Mouse (Mus musculus) adrenal gland, postnatal 4 days (tissue): Measurements from ENCODE around the gene Gbf1. TPM values are rescaled to one million over a fixed set of nuclear protein-coding genes. Genes with fewer than 3 reads are reported as not detected.
A peak's percentile ranks its signal among the peaks of the same experiment; 100 is the strongest.

Experiments
- DNase-seq, 2 experiments: peaks; one replicate each; pipeline ENCODE4 v3.0.0; 2021 to 2022; ENCODE audit warnings: low spot score in 2 of 2, mixed read lengths in 2 of 2
- total RNA-seq, 2 experiments: library from RNA; stranded (reverse); gene quantifications; 2 replicates each; pipeline ENCODE4 v1.2.3; 2021

The Gbf1 gene
- total RNA-seq, 2 experiments from 2014 or later = 64.2 to 77.1 TPM

DNA sequence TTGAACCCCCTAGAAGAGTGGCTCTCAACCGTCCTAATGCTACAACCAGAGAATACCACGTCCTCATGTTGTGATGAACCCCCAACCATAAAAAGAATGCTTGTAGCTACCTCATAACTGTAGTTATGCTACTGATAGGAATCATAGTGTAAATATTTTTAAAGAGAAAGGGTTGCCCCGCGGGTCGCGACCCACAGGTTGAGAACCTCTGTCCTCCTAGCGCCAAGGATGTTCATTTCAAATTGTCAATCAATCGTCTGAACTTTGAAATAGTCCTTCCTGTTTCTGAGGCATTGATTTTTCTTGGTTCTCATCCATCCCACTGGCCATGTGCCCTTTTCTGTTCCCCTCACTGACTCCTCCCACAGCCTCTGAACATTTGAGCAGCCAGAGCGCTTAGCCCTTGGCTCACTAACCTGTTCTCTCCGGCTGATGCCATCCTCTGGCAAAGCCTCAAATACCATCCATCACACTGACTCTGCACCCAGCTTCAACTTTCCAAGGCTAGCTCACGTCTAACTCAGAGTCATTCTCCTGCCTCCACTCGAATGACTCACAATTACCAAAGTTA is 138.3 kb downstream of the Gbf1 start:
- no peak for DNase-seq

- DNase-seq = no peak
Measured at GRCm38 (mm10) chr19:46296938-46297337, 144.6 kb downstream of the Gbf1 start.

- DNase-seq = no peak
Measured at GRCm38 (mm10) chr19:46300294-46301045, 148.2 kb downstream of the Gbf1 start.

GRCm38 (mm10) chr19:46302551-46302950 is 150.2 kb downstream of the Gbf1 start:
- no peak for DNase-seq

GRCm38 (mm10) chr19:46303251-46304215 is 151.2 kb downstream of the Gbf1 start:
- no peak for DNase-seq

DNA sequence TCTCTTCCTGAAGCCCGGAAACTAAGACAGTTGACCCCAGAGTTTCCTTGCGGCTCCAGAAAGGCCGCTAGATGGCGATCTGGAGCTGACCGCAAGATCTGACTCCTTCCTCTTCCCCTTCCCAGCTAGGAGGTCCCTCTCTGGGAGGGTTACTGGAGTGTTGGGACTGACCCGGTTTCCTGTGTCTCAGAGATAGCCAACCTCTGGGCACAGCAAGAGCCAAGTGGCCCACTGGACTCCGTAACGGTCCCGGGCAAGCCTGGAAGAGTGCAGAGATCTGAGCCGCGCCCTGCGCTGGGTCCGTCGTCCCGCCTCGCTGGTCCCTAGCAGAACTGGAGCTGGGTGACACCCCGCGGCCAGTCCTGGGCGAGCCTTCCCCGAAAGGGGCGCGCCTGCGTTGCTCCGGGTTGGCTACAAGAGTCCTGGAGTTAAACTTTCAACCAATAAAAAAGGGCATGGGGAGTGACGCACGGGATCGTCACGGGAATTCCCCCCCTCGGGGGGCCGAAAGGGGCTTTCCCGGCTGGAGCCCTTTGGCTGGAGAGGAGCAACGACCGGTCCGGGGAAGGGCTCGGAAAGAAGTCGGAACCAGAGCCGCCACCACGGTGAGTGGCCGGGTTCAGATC is 152.0 kb downstream of the Gbf1 start, which contains the start of gene Nfkb2:
Gene Nfkb2, plus strand, starts transcription at position 105 of the 626 bp plus-strand sequence.
- peak; percentile 87 to 95 for DNase-seq

- no peak for DNase-seq
Measured at GRCm38 (mm10) chr19:46304908-46305333, 152.6 kb downstream of the Gbf1 start.

DNA sequence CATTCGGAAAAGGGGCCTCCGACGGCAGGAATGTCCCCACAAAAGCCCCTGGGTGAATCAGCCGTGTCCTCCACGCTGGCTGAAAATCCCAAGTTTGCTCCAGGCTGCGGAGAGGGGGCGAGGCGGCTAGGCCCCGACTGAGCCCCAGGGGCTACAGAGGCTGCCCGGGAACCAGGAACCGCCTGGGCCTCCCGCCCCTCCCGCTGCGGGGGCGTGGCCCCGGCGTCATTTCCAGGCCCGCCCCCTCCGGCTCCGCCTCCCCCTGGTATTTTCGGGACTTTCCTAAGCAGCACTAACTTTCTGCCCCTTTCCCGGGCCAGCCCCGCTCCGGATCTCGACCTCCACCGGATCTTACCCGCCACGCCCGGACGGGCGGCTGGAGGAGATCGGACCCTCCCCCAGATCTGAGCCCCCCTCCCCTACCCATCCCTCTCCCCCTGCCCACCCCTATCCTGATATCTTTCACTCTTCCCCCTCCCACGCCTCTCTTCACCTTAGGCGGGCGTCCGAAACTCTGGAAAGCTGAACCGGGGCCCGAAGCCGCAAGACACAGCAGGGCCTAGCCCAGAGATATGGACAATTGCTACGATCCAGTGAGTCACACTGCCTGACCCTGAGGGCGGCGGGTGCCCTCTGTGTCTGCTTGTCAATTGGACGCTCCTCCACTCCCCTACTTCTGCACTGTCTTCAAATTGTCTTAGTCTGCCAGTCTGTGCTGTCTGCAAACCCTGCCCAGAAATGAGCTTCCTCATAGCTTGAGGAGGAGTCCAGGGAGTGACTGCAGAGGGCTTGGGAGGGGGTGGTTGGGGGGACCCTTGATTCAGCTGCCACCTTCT is 153.3 kb downstream of the Gbf1 start:
- peak; percentile 67 to 83 for DNase-seq

DNA sequence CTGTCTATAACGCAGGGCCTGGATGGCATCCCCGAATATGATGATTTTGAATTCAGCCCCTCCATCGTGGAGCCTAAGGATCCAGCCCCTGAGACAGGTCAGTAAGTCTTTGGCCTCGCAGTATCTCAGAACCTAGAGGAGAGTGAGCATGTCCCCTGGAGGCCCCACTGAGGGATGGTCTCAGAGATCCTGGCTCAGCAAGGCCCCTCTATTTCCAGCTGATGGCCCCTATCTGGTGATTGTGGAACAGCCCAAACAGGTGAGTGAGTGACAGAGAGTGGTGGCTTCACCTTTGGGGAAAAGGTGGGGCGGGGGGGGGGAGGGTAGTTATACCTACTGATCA is 153.9 kb downstream of the Gbf1 start:
- DNase-seq = no peak

GRCm38 (mm10) chr19:46306751-46307289 is 154.5 kb downstream of the Gbf1 start:
- DNase-seq = no peak

GRCm38 (mm10) chr19:46307781-46308180 is 155.5 kb downstream of the Gbf1 start:
- DNase-seq = no peak

DNA sequence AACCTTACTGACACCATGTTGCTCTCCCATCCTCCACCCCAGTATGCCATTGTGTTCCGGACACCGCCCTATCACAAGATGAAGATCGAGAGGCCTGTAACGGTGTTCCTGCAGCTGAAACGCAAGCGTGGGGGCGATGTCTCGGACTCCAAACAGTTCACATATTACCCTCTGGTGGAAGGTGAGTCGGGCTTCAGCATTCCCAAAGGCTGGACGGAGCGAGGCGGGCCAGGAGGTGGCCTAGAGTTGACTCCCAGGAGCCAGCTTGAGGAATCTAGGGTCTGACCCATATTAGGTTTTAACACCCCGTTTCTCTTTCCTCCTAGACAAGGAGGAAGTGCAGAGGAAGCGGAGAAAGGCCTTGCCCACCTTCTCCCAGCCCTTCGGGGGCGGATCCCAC is 156.0 kb downstream of the Gbf1 start:
- no peak for DNase-seq

DNA sequence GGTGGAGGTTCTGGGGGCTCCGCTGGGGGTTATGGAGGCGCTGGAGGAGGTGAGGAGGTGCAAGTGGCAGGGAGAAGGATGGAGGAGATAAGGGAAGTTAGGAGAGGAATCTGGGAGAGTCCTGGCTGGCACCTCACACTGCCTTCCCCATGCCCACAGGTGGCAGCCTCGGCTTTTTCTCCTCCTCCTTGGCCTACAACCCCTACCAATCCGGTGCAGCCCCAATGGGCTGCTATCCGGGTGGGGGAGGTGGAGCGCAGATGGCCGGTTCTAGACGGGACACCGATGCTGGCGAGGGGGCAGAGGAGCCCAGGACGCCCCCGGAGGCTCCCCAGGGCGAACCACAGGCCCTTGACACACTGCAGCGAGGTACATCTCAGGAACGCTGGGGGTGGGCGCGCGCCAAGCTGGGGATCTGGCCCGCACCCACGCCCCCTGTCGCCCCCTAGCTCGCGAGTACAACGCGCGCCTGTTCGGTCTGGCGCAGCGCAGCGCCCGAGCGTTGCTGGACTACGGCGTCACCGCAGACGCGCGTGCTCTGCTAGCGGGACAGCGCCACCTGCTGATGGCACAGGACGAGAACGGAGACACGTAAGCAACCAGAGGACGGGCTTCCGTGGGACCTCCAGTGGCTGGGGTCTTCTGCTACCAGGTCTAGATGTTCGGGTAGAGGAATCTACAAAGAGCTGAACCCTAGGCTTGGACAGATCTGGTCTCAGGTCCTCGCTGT is 156.6 kb downstream of the Gbf1 start:
- DNase-seq = peak in 1 of 2 experiments; percentile 57

- peak in 1 of 2 experiments; percentile 2 for DNase-seq
Measured at GRCm38 (mm10) chr19:46309651-46310305, 157.5 kb downstream of the Gbf1 start.

GRCm38 (mm10) chr19:46310312-46310865 is 158.1 kb downstream of the Gbf1 start:
- peak in 1 of 2 experiments; percentile 2 for DNase-seq

- peak in 1 of 2 experiments; percentile 2 for DNase-seq
Measured at GRCm38 (mm10) chr19:46311341-46311740, 159.0 kb downstream of the Gbf1 start.

DNA sequence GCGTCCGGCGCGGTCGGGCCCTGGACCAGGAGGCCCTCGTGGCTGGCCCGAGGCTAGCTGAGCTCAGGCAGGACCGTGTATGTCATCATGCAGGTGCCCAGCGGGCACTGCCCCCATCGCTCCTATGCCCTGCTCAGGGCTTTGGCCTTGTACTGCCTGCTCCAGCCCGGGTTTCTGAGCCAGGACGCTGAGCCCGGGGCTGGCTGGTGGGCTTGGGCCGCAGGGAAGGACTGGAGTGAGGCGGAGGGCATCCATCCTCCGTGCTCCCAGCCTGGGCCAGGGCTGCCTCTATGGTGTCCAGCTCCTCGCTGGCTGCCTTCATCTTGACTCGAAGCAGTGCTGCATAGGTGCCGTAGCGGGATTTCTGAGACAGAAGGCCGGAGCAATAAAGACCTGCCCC is 160.3 kb downstream of the Gbf1 start:
- peak in 1 of 2 experiments; percentile 2 for DNase-seq

DNA sequence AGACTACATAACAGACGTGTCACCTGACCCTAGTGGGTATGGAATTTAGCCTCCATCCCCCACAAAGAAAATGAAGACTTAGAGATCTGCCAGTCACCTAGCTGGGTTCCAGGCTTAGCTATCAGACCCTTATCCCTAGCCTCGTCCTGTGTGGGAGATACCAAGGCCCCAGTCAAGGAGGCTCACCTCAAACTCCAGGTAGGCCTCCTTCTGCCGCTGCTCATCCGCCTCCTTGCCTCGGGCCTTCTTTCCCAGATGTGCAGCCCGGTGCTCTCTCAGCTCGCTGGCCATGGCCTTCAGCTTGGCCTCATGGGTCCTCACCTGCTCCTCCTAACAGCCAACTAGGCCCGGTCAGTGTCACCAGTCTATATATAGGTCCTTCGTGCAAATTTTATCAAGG is 160.8 kb downstream of the Gbf1 start:
- DNase-seq = no peak
